Mouse (Mus musculus): ENCODE results near the gene Matk. TPM values are rescaled to one million over a fixed set of nuclear protein-coding genes. Genes with fewer than 3 reads are reported as not detected.

The Matk gene
- not detected in 2 replicates for polyA plus RNA-seq (2012)

GRCm38 (mm10) chr10:81252424-81253419 lies at the start of gene Matk:
Matk (plus strand) TSS chr10:81252935.
- no peak for TF ChIP-seq GATA1 (IDR thresholded peaks at IDR 0.05; ENCODE audit: low read length)

GRCm38 (mm10) chr10:81202978-81203720 lies 49.6 kb upstream of the Matk start:
- no peak for TF ChIP-seq GATA1 (IDR thresholded peaks at IDR 0.05; ENCODE audit: low read length)

GRCm38 (mm10) chr10:81204137-81204536 lies 48.6 kb upstream of the Matk start:
- TF ChIP-seq GATA1 (IDR thresholded peaks at IDR 0.05; ENCODE audit: low read length) = no peak

GRCm38 (mm10) chr10:81210154-81210553 lies 42.6 kb upstream of the Matk start:
- no peak for TF ChIP-seq GATA1 (IDR thresholded peaks at IDR 0.05; ENCODE audit: low read length)

- TF ChIP-seq GATA1 (IDR thresholded peaks at IDR 0.05; ENCODE audit: low read length) = no peak
Measured at GRCm38 (mm10) chr10:81216260-81216659, 36.5 kb upstream of the Matk start.

- no peak for TF ChIP-seq GATA1 (IDR thresholded peaks at IDR 0.05; ENCODE audit: low read length)
Measured at GRCm38 (mm10) chr10:81216810-81217209, 35.9 kb upstream of the Matk start.

GRCm38 (mm10) chr10:81217964-81218363 lies 34.8 kb upstream of the Matk start:
- TF ChIP-seq GATA1 (IDR thresholded peaks at IDR 0.05; ENCODE audit: low read length) = no peak

GRCm38 (mm10) chr10:81221402-81222015 lies 31.2 kb upstream of the Matk start:
- TF ChIP-seq GATA1 (IDR thresholded peaks at IDR 0.05; ENCODE audit: low read length) = no peak

GRCm38 (mm10) chr10:81229735-81230437 lies 22.8 kb upstream of the Matk start:
- TF ChIP-seq GATA1 (IDR thresholded peaks at IDR 0.05; ENCODE audit: low read length) = no peak

- no peak for TF ChIP-seq GATA1 (IDR thresholded peaks at IDR 0.05; ENCODE audit: low read length)
Measured at GRCm38 (mm10) chr10:81230438-81231332, 22.1 kb upstream of the Matk start, which contains the start of gene Atcay. Atcay (minus strand) TSS chr10:81230833.

- no peak for TF ChIP-seq GATA1 (IDR thresholded peaks at IDR 0.05; ENCODE audit: low read length)
Measured at GRCm38 (mm10) chr10:81231436-81231835, 21.3 kb upstream of the Matk start.

- TF ChIP-seq GATA1 (IDR thresholded peaks at IDR 0.05; ENCODE audit: low read length) = no peak
Measured at GRCm38 (mm10) chr10:81232580-81233225, 20.0 kb upstream of the Matk start, which contains the start of gene Zfr2. Zfr2 (plus strand) TSS chr10:81233155.

GRCm38 (mm10) chr10:81233226-81233585 lies 19.5 kb upstream of the Matk start:
- no peak for TF ChIP-seq GATA1 (IDR thresholded peaks at IDR 0.05; ENCODE audit: low read length)

- TF ChIP-seq GATA1 (IDR thresholded peaks at IDR 0.05; ENCODE audit: low read length) = no peak
Measured at GRCm38 (mm10) chr10:81234206-81234605, 18.5 kb upstream of the Matk start.
